Mouse (Mus musculus): Measurements from ENCODE around the gene Olfr318.

DNA sequence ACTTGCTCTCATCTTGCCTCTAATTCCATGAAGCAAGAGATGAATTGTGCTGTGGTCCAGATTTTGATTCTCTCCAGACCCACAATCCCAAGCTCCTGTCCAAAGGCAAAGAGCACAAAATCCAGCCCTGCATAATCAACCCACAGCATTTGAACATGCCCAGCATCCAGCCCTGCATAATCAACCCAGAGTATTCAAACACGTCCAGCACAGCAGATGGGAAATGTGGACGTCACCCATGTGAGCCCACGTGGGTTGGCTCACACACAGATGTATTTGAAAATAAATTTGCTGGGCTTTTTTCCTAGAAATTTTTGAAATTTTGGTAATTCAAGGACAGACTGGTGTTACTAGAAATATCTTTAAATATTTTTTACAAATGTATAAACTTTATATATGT lies 9.6 kb upstream of the Olfr318 start:
- no peak for TF ChIP-seq EP300 (IDR thresholded peaks at IDR 0.05)
- no peak for TF ChIP-seq CTCF (IDR thresholded peaks at IDR 0.05)
